Mouse (Mus musculus): ENCODE data around the gene Ccdc117.
"Not testable (repeated sequence)": the region's sequence is repeated elsewhere in the genome, so short reads cannot be mapped to it uniquely, and the experiment has no call there.

The Ccdc117 gene

GRCm38 (mm10) chr11:5541799-5542481 is at the start of gene Ccdc117:
Gene Ccdc117, minus strand, starts transcription at chr11:5542187.
- peak; percentile 82 for DNase-seq (ENCODE audit: low read depth, low spot score)

- DNase-seq (ENCODE audit: low read depth, low spot score) = peak; percentile 33
Measured at GRCm38 (mm10) chr11:5575046-5575445, 33.1 kb upstream of the Ccdc117 start.

- DNase-seq (ENCODE audit: low read depth, low spot score) = peak; percentile 55
Measured at GRCm38 (mm10) chr11:5573821-5574220, 31.8 kb upstream of the Ccdc117 start.

- no peak for DNase-seq (ENCODE audit: low read depth, low spot score)
Measured at GRCm38 (mm10) chr11:5571856-5572255, 29.9 kb upstream of the Ccdc117 start.

- DNase-seq (ENCODE audit: low read depth, low spot score) = no peak
Measured at GRCm38 (mm10) chr11:5569474-5569873, 27.5 kb upstream of the Ccdc117 start, which contains the start of gene Ankrd36. Gene Ankrd36, plus strand, starts transcription at chr11:5569684.

- no peak for DNase-seq (ENCODE audit: low read depth, low spot score)
Measured at GRCm38 (mm10) chr11:5568082-5568481, 26.1 kb upstream of the Ccdc117 start.

GRCm38 (mm10) chr11:5567654-5568053 is 25.7 kb upstream of the Ccdc117 start:
- DNase-seq (ENCODE audit: low read depth, low spot score) = no peak

GRCm38 (mm10) chr11:5566506-5566905 is 24.5 kb upstream of the Ccdc117 start:
- DNase-seq (ENCODE audit: low read depth, low spot score) = no peak

- no peak for DNase-seq (ENCODE audit: low read depth, low spot score)
Measured at GRCm38 (mm10) chr11:5565596-5565995, 23.6 kb upstream of the Ccdc117 start.

- DNase-seq (ENCODE audit: low read depth, low spot score) = no peak
Measured at GRCm38 (mm10) chr11:5563898-5564297, 21.9 kb upstream of the Ccdc117 start.

- no peak for DNase-seq (ENCODE audit: low read depth, low spot score)
Measured at GRCm38 (mm10) chr11:5562625-5563268, 20.8 kb upstream of the Ccdc117 start.

- no peak for DNase-seq (ENCODE audit: low read depth, low spot score)
Measured at GRCm38 (mm10) chr11:5560273-5560672, 18.3 kb upstream of the Ccdc117 start.

GRCm38 (mm10) chr11:5551931-5552330 is 9.9 kb upstream of the Ccdc117 start:
- DNase-seq (ENCODE audit: low read depth, low spot score) = no peak

- DNase-seq (ENCODE audit: low read depth, low spot score) = no peak
Measured at GRCm38 (mm10) chr11:5551430-5551829, 9.4 kb upstream of the Ccdc117 start.

GRCm38 (mm10) chr11:5546693-5547092 is 4.7 kb upstream of the Ccdc117 start:
- no peak for DNase-seq (ENCODE audit: low read depth, low spot score)

GRCm38 (mm10) chr11:5545457-5545856 is 3.5 kb upstream of the Ccdc117 start:
- DNase-seq (ENCODE audit: low read depth, low spot score) = no peak

- not testable (repeated sequence) for DNase-seq (ENCODE audit: low read depth, low spot score)
Measured at GRCm38 (mm10) chr11:5544709-5545108, 2.7 kb upstream of the Ccdc117 start.

GRCm38 (mm10) chr11:5543281-5543680 is 1.3 kb upstream of the Ccdc117 start:
- no peak for DNase-seq (ENCODE audit: low read depth, low spot score)

GRCm38 (mm10) chr11:5542482-5543185 is 647 bp upstream of the Ccdc117 start:
- DNase-seq (ENCODE audit: low read depth, low spot score) = no peak

GRCm38 (mm10) chr11:5541230-5541798 is 673 bp downstream of the Ccdc117 start:
- no peak for DNase-seq (ENCODE audit: low read depth, low spot score)

- no peak for DNase-seq (ENCODE audit: low read depth, low spot score)
Measured at GRCm38 (mm10) chr11:5540331-5540730, 1.7 kb downstream of the Ccdc117 start.

- not testable (repeated sequence) for DNase-seq (ENCODE audit: low read depth, low spot score)
Measured at GRCm38 (mm10) chr11:5537454-5537853, 4.5 kb downstream of the Ccdc117 start.
